Mouse (Mus musculus) left cerebral cortex, adult 2 months (tissue): Measurements from ENCODE around the gene Tacstd2. TPM values are rescaled to one million over a fixed set of nuclear protein-coding genes. Genes with fewer than 3 reads are reported as not detected.
"Not testable (repeated sequence)": the region's sequence is repeated elsewhere in the genome, so short reads cannot be mapped to it uniquely, and the experiment has no call there.

ENCODE experiments used
- DNase-seq, 2 experiments: peaks; one replicate each; pipeline ENCODE4 v3.0.0; 2021 to 2022; ENCODE audit warnings: low spot score in 2 of 2, mixed read lengths in 1 of 2; ENCODE audit errors: extremely low spot score in 1 of 2
- H3K27ac ChIP-seq: fragments of 200-600 bp; 2 replicates; pipeline ENCODE4 v1.8.1; 2022
- H3K4me3 ChIP-seq: fragments of 200-600 bp; 2 replicates; pipeline ENCODE4 v1.8.1; 2022
- CTCF ChIP-seq: fragments of 200-600 bp; IDR thresholded peaks from 2 replicates; pipeline ENCODE4 v1.8.1; 2022; ENCODE audit warnings: antibody characterized with exemption, mild to moderate bottlenecking, moderate library complexity
- intact Hi-C: fragments of 180-260 bp; cut with DNase I; formaldehyde crosslinking; loops from one replicate; pipeline ENCODE4 v1.15.1; 2025
- long read RNA-seq, 2 experiments: library from polyadenylated mRNA; stranded (forward); transcript quantifications; one replicate each; pipeline ENCODE4 v2.0.0; 2021; ENCODE audit warnings: borderline mapping rate in 2 of 2
- total RNA-seq, 2 experiments: library from RNA; stranded (reverse); gene quantifications; 2 replicates each; pipeline ENCODE4 v1.2.3; 2021

The Tacstd2 gene
- total RNA-seq = not detected
- long read RNA-seq, experiment 1 = 0 reads
- long read RNA-seq, experiment 2, partial matches to known transcripts = 0 of 1 reads
- long read RNA-seq, experiment 2, other reads (novel, unspliced or antisense) = 0 of 1 reads

DNA sequence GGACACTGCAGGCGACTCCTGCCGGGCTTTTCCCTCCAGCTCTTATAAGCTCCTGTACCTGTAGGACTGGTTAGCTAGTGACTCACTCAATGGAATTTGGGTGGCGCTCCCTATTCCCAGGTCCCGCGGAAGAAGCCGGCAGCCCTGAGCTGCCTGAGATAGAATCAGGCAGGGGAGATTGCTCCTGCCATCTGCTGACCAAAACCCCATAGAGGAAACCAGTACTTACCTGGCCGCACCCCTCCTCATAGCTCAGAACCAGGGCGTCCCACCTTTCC lies at the start of gene Tacstd2:
Gene Tacstd2 (minus strand): TSS at position 20 of the 278 bp plus-strand sequence.
- no peak within 1 kb of the TSS for H3K27ac ChIP-seq
- intact Hi-C loops = no loop called here
- TF ChIP-seq CTCF = no peak
- DNase-seq = no peak
- H3K4me3 ChIP-seq = peak within 1 kb of the TSS; percentile 34

DNA sequence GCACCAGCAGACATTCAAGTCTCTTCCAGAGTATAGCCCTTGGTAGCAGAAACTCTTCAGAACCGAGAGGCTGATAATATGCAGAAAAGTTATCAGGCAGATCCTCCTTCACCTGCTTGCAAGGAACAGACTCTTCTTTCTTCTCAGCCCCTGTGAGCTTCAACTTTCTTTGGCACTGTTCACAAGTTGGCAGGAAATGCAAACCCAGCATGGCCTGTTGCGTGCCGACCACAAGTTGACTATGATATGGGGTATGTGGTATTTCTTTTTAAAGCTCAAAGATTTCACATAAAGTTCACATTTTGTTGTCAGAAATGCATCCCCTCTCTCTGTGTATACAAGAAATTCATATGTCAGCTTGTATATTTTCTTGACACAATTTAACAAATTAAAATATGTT lies 30.7 kb upstream of the Tacstd2 start:
- Histone ChIP-seq H3K4me3 (no peak overlapping the region), H3K27ac (no peak overlapping the region)
- TF ChIP-seq CTCF = no peak
- DNase-seq = no peak
- intact Hi-C loops = no loop called here

DNA sequence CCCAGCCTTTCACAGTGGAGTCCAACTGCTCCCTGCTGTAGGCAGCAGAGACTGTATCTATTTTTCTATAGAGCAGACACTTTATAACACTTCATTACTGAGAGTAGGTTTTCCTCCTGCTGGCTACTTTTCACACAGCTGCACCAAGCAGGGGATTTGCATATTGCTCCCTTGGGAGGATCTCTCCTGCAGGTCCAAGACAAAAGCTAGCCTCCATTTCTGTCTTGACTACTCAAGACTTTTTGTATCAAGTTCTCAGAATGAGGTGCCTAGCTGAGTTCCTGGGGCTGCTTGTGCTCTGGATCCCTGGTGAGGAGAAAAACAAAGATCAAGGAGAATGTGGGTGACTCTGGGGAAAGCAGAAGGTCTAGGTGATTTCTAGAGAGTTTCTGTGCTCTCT lies 19.8 kb upstream of the Tacstd2 start:
- TF ChIP-seq CTCF = no peak
- DNase-seq = no peak
- Histone ChIP-seq H3K4me3 (no peak overlapping the region), H3K27ac (no peak overlapping the region)
- intact Hi-C loops = no loop called here

DNA sequence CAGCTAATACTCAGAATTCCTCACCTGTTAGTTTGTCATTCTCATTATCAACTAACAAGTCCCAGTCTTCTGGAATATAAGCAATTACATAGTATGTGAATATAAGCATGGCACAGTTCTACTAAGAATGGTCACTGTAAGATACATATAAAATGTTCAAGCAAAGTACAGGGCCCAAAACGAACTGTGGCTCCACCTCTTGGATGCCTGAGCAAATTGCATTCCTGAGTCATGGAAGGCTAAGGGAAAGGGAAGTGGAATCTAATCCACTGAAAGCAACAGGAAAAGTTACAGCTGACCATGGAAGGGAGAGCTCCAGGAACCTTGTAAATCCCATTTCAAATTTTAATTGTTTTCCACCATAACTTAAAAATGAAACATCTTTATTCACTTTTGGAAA lies 14.0 kb upstream of the Tacstd2 start:
- DNase-seq = no peak
- Histone ChIP-seq H3K4me3 (no peak overlapping the region), H3K27ac (no peak overlapping the region)
- intact Hi-C loops = loop anchor here (1.0 to 10.0 kb wide), 3 partner anchors 99 to 365 kb away; no protein-coding TSS in a partner anchor
- TF ChIP-seq CTCF = peak; percentile 34

DNA sequence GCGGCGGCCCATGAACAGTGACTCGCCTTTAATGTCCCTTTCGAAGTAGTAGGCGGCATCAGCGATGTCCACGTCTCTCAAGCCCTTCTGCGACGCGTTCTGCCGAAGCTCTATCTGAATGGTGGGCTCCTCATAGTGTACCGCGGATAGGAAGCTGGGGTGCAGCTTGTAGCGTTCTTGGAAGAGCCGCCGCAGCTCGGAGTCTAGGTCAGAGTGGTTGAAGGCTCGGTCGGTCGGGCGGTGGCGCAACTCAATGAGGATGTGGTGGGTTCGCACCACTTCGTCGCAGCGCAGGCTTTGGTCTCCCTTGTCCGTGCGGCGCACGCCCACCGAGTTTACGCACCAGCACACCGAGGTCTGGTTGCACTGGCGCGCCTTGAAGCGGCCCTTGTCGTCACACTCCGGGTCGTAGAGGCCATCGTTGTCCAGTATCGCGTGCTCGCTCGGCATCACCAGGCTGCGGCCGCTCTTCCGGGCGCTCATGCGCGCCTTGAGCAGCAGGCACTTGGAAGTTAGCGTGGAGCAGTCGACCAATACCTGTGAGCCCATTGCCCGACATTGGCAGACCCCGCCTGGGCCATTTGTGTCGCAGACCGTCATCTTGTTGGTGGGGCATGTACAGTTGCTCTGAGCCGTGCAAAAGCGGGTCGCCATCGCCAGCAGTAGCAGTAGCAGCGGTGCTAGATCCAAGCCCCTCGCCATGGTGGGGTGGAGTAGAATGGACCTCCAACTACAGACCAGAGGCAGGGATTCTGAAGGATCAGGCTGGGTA lies 405 bp downstream of the Tacstd2 start:
- DNase-seq = no peak
- intact Hi-C loops = no loop called here
- Histone ChIP-seq H3K27ac (no peak overlapping the region), H3K4me3 (peak overlapping the region; percentile 34)
- no peak for TF ChIP-seq CTCF

DNA sequence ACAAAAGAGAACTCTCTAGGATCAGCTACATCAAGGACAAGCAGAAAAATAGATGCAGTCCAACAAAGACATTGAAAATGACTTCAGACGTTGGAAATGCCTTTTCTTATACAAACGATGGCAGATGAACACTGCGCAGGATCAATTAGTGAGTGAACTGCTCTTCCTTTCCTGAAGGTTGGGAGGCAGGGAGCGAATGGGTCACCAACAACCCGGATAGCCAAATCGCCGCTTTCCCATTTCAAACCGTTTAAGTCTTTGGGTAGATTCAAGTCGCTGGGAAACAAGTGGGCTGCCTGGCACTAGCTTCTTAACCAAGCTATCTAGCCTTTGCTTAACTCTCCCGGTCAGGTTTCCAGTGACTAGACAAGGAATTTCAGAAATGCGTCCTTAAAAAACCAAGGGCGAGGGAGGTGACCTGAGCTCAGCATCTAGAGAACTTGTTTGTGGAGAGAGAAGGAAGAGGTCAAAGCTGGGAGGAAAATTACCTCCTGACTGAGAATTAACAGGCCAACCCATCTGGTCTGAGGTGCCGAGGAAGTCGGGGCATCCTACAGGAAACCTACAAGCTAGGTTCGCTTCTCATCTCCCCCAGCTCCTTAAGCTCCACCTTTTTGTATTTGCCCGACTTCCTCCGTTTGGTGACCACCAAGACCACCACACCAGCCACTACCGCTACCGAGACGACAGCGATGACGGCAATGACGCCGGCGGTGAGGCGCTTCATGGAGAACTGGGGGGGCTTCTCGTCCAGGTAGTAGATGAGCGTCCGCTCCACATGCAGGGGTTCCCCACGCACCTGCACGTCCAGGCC lies 1.2 kb downstream of the Tacstd2 start:
- H3K4me3 ChIP-seq = peak overlapping the region; percentile 34
- DNase-seq = no peak
- no peak for TF ChIP-seq CTCF
- H3K27ac ChIP-seq = no peak overlapping the region
- intact Hi-C loops = loop anchor here (5.0 kb wide), 1 partner anchor 82 kb away; no protein-coding TSS in a partner anchor

DNA sequence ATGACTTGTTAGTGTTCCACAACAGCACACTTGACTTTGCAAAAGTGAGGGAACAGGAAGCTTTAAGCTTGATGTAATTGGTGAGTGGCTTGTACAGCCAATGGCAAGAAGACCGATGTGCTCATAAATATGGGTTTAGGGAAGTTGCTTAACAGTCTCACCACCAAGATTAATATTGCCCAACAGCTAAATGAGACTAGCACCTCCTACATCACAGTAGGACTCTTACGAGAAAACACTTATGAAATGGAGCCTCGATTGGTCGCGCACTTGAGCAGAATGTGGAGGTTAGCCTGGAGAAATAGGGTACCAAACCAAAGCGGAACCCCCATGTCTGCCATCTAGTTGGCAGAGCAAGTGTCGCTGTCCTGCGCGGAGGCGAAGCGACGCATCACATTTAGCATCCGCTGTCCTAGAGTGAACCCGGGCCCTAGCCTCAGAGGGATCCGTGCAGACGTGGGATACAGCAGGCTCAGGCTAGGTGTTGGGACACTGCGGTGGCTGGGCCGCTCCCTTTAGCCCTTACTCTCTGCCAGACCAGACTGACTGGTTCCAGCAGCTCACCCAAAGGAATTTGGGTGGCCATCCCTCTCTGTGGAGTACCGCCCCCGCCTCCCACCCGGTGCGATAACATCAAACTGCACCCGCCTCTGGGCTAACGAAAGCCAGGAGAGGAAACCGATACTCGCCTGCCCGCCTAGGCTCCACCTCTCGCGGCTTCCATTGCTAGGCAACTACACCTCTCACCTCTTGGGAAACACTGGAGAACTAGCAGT lies 2.7 kb downstream of the Tacstd2 start:
- no peak for TF ChIP-seq CTCF
- no peak for DNase-seq
- peak overlapping the region; percentile 19; the same call in 1 of the 2 replicates for H3K4me3 ChIP-seq
- intact Hi-C loops = loop anchor here (5.0 kb wide), 1 partner anchor 81 kb away; no protein-coding TSS in a partner anchor
- H3K27ac ChIP-seq = no peak overlapping the region

DNA sequence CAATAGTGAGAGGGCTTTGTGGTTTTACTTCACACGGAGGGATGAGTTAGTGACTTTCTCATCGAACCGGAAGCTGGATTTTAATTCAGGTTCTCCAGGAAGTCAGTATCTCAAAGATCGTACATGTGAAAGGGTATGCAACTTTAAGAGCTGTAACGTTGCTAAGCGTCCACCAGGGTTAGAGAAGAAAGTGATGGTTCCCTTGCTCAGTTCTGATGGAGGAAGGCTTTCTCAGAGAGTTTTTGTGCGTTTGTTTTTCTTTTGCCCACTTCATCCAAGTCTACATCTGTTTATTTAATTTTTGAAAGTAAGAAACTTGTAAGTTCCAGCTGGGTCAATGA lies 3.8 kb downstream of the Tacstd2 start:
- H3K27ac ChIP-seq = no peak overlapping the region
- no peak overlapping the region for H3K4me3 ChIP-seq
- no peak; the same call in 1 of the 2 replicates for TF ChIP-seq CTCF
- intact Hi-C loops = loop anchor here (5.0 kb wide), 1 partner anchor 79 kb away; no protein-coding TSS in a partner anchor
- DNase-seq = no peak

DNA sequence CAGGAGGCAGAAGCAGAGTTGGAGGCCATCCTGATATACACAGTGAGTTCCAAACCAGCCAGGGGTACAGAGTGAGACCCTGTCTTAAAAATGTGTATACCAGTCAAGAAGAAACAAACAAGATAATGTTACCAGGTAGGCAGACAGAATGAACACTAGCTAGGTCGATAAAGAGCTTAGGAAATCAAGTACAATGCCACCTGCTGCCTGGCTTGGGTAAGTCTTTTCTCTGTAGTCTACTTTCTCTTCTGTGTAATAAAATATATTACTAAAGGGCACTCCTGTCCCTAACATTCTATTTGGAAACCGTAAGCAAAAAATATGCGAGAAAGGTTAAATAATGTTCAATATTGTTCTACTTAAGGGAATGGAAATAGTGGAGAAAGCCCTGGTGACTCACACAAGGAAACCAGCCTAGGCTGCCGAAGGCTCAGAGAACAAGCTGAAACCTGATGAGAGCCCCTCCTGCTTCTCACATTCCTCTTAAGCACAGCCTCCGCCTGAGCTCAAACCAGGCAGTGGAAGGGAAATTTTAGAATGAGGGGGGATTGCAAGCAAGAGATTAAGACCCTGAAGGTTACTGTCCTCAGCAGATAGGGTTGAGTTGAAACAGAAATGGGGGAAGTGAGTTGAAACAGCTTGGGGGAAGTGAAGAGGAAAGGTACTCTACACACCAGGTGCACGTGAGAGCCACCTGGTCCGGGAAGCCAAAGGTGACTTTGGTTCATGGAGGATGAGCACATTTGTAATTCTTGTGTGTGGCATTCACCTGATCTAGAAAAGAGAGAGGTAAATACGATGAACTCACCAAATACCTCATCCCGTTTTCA lies 4.4 kb downstream of the Tacstd2 start:
- Histone ChIP-seq H3K4me3 (no peak overlapping the region), H3K27ac (no peak overlapping the region)
- peak; percentile 56 for TF ChIP-seq CTCF
- intact Hi-C loops = loop anchor here (5.0 kb wide), 1 partner anchor 79 kb away; no protein-coding TSS in a partner anchor
- no peak for DNase-seq

DNA sequence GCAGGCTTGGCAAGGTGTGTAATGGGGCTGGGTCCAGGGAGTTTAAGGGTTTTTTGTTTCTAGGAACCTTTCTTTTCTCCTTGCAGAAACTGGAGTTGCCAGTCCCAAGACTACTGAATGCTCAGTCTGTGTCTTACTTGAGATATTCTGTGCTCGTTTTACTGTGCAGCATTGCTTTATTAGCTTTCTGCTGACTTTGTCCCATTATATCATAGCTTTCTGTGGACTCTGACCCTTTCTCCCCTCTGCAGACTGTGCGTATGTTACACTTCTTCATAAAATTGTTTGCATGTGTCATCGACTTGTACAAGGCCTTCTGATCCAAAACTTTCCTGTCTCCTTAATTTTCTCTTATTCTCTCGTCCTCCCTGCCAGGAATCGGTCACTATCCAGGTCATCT lies 9.2 kb downstream of the Tacstd2 start:
- intact Hi-C loops = no loop called here
- no peak overlapping the region for H3K27ac ChIP-seq
- no peak overlapping the region for H3K4me3 ChIP-seq
- no peak for TF ChIP-seq CTCF
- no peak for DNase-seq

DNA sequence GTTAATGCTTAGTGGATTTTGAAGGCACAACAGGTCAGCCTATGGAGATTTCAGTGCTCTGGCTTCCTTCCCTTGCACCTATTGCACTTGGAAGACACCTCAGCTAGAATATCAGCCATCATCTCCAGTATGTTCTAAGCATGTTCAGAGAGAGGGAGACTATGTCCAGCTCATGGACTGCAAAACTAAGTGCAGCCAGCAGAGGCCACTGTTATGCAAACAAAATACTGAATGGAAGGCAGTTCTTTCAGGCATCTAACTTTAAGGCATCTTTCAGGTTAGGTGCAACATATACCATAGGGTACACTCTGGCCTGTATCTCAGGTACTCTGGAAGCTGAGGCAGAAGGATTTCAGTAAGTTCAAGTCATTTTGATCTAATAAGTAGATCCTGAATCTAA lies 24.8 kb downstream of the Tacstd2 start:
- DNase-seq = peak; percentile 19 to 53

DNA sequence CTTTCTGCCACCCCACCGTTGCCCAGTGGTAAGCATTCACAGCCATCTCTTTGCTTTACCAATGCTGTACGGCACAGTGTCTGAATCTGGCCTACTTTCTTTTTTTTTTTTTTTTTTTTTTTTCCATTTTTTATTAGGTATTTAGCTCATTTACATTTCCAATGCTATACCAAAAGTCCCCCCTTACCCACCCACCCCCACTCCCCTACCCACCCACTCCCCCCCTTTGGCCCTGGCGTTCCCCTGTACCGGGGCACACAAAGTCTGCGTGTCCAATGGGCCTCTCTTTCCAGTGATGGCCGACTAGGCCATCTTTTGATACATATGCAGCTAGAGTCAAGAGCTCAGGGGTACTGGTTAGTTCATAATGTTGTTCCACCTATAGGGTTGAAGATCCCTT lies 33.7 kb downstream of the Tacstd2 start:
- DNase-seq, intact Hi-C loops, H3K4me3 ChIP-seq: not testable (repeated sequence)

More for the DNA sequence above, 24.8 kb downstream of the Tacstd2 start:
- Histone ChIP-seq H3K27ac (no peak overlapping the region), H3K4me3 (no peak overlapping the region)
- intact Hi-C loops = no loop called here
- peak; percentile 71 for TF ChIP-seq CTCF

More for the DNA sequence above, 33.7 kb downstream of the Tacstd2 start:
- H3K27ac ChIP-seq = not testable (repeated sequence)
